Mouse (Mus musculus) brown adipose tissue, adult 24 weeks (tissue): Measurements from ENCODE around the gene Uaca. TPM values are rescaled to one million over a fixed set of nuclear protein-coding genes. Genes with fewer than 3 reads are reported as not detected.

Experiments
- H3K27ac ChIP-seq: fragments of 200-500 bp; replicated peaks from 2 replicates; pipeline ENCODE4 v1.5.1; 2012; ENCODE audit warnings: low read depth, mild to moderate bottlenecking, low read length
- H3K4me1 ChIP-seq: fragments of 200-500 bp; 2 replicates; pipeline ENCODE4 v1.6.1; 2012; ENCODE audit warnings: low read length, mixed read lengths; ENCODE audit not compliant: control insufficient read depth, insufficient read depth, insufficient read length
- H3K4me3 ChIP-seq: fragments of 200-500 bp; 2 replicates; pipeline ENCODE4 v1.5.1; 2012; ENCODE audit warnings: low read depth, mild to moderate bottlenecking, low read length, moderate library complexity; ENCODE audit not compliant: insufficient read depth
- polyA plus RNA-seq: library from polyadenylated mRNA; stranded (reverse); fragments of >200 nt; gene quantifications from 2 replicates; pipeline ENCODE4 v1.2.4, GENCODE M21; 2012; ENCODE audit not compliant: missing spikeins, insufficient read depth, insufficient read length

Uaca gene
- polyA plus RNA-seq, result 11.8 and 13.8 TPM in 2 replicates

GRCm38 (mm10) chr9:60794210-60794840, at the start of gene Uaca:
Gene Uaca (plus strand): TSS chr9:60794542.
- Histone ChIP-seq H3K27ac (peak within 1 kb of the TSS; percentile 73), H3K4me3 (peak within 1 kb of the TSS; percentile 92), H3K4me1 (0 out of 2 replicates have a peak, but pooled peaks cover 3% of the 10 kb centered on the region)

GRCm38 (mm10) chr9:60744971-60745370, 49.4 kb upstream of the Uaca start:
- H3K4me3 ChIP-seq, result no peak overlapping the region
- H3K4me1 ChIP-seq, result peaks cover 20% of the 10 kb centered on the region
- H3K27ac ChIP-seq, result no peak overlapping the region

GRCm38 (mm10) chr9:60746561-60746960, 47.8 kb upstream of the Uaca start:
- no peak overlapping the region for H3K4me3 ChIP-seq
- H3K27ac ChIP-seq, result no peak overlapping the region
- peaks cover 14% of the 10 kb centered on the region for H3K4me1 ChIP-seq

- H3K4me1 ChIP-seq, result peaks cover 7% of the 10 kb centered on the region
- H3K27ac ChIP-seq, result no peak overlapping the region
- no peak overlapping the region for H3K4me3 ChIP-seq
Measured at GRCm38 (mm10) chr9:60747672-60748071, 46.7 kb upstream of the Uaca start.

DNA sequence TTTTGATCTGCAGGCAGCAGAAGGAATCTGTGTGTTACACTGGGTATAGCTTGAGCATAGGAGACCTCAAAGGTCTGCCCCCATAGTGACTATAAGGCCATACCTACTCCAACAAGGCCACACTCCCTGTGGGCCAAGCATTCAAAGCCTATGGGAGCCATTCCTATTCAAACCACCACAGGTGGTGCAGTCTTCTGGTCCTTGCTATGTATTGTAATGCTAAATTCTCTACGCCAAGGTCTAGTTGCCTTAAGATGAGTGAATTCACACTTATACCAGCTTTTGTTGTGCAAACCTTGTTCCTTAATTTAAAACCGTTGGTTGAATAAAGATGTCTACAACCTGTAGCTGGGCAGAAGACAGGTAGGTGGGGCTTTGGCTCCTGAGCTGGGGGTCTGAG, 46.2 kb upstream of the Uaca start:
- no peak overlapping the region for H3K27ac ChIP-seq
- no peak overlapping the region for H3K4me3 ChIP-seq
- H3K4me1 ChIP-seq, result peaks cover 3% of the 10 kb centered on the region; the same call in 1 of the 2 replicates

DNA sequence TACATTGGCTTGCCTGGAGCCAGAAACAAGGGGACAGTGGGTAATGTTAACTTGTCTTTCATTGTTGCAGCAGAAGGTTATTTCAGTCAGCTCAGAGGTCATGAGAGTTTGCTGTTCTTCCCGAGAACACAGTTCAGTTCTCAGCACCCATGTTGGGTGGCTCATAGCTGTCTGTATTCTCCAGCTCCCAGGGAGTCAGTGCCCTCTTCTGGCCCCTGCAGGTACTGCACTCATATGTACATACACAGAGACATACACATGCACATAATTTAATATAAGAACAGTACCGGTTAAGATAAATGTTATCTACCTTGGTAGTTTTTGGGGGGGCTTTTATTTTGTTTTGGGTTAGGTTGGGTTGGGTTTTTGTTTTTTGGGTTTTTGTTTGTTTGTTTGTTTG, 45.2 kb upstream of the Uaca start:
- H3K4me3 ChIP-seq, result no peak overlapping the region
- no peaks in the 10 kb centered on the region for H3K4me1 ChIP-seq
- no peak overlapping the region for H3K27ac ChIP-seq

DNA sequence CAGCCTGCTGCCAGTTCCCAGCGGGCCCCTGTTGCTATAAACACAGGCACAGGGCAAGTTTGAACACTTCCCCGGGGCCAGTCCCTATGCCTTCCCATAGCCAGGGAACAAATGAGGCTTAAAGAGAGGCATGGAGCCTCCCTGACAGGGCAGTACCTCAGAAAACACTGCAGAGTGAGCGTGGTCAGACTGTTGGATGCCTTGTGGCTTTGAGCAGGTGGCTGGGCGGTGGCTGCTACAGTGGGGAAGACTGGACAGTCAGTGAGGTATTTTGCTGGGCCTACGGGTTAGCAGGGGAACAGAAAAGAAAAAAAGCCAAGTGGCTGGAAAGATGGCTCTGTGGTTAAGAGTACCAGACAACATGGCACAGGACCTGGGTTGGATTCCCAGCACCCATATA, 43.2 kb upstream of the Uaca start:
- H3K4me1 ChIP-seq, result no peaks in the 10 kb centered on the region
- H3K27ac ChIP-seq, result no peak overlapping the region
- H3K4me3 ChIP-seq, result no peak overlapping the region

- Histone ChIP-seq H3K4me3 (no peak overlapping the region), H3K27ac (no peak overlapping the region), H3K4me1 (no peaks in the 10 kb centered on the region)
Measured at GRCm38 (mm10) chr9:60751971-60752370, 42.4 kb upstream of the Uaca start.

DNA sequence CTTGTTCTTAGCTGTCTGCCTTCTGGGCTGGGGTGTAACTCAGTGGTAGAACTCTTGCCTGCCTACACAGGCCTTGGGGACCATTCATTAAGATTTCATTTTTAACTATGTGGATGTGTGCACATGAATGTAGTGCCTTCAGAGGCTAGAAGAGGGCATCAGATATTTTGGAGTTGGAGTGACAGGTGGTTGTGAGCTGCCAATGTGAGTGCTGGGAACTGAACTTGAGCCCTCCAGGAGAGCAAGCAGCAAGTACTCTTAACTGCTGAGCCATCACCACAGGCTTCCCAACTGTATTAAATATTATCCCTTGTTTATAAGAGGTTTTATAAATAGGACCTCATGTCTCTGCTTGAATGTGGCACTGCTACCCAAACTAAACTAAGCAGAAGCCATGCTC, 41.7 kb upstream of the Uaca start:
- Histone ChIP-seq H3K4me1 (no peaks in the 10 kb centered on the region), H3K4me3 (no peak overlapping the region), H3K27ac (no peak overlapping the region)

DNA sequence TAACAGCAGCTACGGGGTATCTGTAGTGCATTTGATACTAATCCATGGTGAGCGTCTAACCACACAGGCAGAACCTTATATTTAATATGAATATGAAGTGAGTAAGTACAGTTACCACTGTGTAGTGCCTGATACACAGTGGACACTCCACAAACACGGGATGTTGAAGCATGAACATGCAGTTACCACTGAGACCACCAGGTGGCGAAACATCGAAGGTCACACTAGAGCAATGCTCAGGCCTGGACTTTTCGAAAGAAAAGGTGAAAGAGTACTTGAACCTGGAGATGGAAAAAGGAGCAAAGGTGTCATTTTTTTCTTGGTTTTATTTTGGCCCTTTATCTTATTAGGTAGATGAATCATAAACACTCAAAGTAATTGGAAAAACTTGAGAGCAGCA, 38.1 kb upstream of the Uaca start:
- H3K4me1 ChIP-seq, result peaks cover 14% of the 10 kb centered on the region
- H3K27ac ChIP-seq, result no peak overlapping the region
- no peak overlapping the region for H3K4me3 ChIP-seq

DNA sequence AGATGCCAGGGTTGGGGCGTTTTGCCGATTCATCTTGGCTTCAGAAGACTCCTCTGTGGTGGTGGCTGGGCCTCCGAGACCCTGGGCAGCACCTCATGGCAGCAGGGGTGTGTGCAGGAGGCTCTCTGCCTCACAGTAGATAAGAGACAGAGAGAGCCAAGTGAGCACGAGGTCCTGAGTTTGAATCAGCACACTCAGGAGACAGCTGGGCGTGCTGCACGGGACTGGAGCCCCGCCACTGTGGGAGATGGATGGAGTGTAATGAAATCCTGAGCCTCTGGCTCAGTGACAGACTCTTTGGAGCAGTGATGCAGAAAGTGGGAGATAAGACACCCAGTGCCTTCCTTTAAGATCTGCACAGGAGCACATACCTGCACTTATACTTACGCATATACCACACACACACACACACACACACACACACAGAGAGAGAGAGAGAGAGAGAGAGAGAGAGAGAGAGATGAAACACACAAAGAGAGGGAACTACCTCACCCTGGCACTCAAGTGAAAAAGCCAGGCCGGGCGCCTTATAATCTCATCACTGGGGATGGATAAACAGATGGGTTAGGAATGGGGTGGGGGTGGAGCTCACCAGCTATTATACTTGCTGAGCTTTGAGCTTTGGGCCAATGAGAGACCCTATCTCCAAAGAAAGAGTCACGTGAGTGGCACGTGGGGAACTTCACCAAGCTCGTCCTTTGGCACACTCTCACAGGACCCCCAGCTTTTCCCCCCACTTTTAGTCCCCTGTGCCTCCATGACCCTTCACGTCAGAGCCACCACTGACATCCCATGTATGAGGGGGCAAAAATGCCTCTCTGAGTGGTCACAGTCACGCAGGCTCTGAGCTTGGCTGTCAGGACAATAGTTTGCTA, 37.2 kb upstream of the Uaca start:
- Histone ChIP-seq H3K4me1 (peaks cover 14% of the 10 kb centered on the region), H3K27ac (0 out of 2 replicates have a peak overlapping the region, but pooled peaks have one; percentile 22), H3K4me3 (no peak overlapping the region)

- Histone ChIP-seq H3K4me3 (no peak overlapping the region), H3K4me1 (peaks cover 14% of the 10 kb centered on the region), H3K27ac (0 out of 2 replicates have a peak overlapping the region, but pooled peaks have one; percentile 22)
Measured at GRCm38 (mm10) chr9:60757817-60758216, 36.5 kb upstream of the Uaca start.

- no peak overlapping the region for H3K4me3 ChIP-seq
- no peak overlapping the region for H3K27ac ChIP-seq
- H3K4me1 ChIP-seq, result peaks cover 14% of the 10 kb centered on the region
Measured at GRCm38 (mm10) chr9:60759436-60760007, 34.8 kb upstream of the Uaca start.

DNA sequence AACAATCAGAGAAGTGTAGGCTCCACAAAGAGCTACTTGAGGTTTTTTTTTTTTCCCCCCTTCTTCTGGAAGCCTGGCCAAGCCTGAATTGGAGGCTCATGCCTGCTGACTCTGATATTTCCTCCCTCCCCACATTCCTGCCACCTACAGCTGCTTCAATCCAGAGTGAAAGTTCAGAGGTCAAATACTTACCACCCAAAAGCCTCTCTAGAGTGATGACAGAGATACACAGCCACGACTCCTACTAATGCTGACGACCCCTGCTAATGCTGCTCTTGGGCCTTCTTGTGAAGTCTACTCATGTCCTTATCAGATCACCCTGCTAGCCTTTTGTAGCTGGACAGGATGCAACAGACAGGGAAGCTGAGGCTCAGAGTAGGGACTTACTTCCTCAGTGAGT, 29.2 kb upstream of the Uaca start:
- Histone ChIP-seq H3K4me1 (peaks cover 15% of the 10 kb centered on the region), H3K4me3 (no peak overlapping the region), H3K27ac (no peak overlapping the region)

DNA sequence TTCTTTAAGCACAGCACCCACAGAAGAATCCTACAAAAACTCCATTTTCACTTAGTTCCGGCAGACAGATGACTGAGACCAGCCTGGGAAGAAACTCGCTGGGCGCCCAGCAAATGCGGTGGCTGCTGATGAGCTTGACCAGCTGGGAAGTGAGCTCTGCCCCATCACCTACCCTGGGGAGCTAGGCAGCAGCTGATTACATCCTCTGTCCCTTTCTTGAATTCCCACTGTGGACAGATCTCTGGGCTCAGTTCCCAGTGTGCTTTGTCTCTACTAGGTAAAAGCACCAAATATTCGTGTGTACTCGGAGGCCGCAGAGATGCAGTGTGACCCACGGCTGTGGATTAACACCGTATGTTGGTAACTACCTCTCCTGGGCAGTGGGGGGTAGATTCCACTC, 25.9 kb upstream of the Uaca start:
- H3K4me1 ChIP-seq, result peaks cover 19% of the 10 kb centered on the region
- peak overlapping the region; percentile 66 for H3K27ac ChIP-seq
- no peak overlapping the region for H3K4me3 ChIP-seq
